Mouse (Mus musculus): ENCODE measurements around the gene Crim1. TPM values are rescaled to one million over a fixed set of nuclear protein-coding genes. Genes with fewer than 3 reads are reported as not detected.

Crim1 gene
- polyA plus RNA-seq, 1 experiment from 2014 or later = 11.9 TPM

DNA sequence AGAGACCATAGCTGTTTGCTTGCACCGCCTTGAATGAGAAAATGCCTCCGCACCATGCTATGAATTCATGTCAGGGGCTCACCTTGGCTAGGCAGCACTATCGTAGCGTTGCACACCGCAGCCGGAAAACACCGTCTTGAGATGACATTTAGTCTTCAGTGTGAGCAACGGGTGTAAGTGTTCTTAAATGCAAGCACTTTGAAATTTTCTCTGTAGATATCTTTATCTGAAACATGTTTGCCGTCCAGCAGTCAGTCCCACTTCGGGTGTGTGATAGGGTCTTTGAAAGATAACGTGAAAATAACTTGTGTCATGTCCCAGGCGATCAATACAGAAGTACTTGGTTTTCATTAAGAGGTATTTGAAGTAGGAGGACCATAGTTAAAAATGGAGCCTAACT, 36.1 kb downstream of the Crim1 start:
- Histone ChIP-seq H3K27ac (ENCODE audit: low read length) (no peak overlapping the region), H3K4me1 (ENCODE audit: control insufficient read depth, insufficient read depth, low read length) (no peaks in the 10 kb centered on the region), H3K9ac (ENCODE audit: low read depth, low read length) (no peak overlapping the region), H3K36me3 (ENCODE audit: control insufficient read depth, insufficient read depth, low read length) (0 out of 2 replicates have a peak, but pooled peaks cover 2% of the 10 kb centered on the region), H3K9me3 (replicated peaks; ENCODE audit: control insufficient read depth, low read length, poor library complexity, severe bottlenecking) (no peaks in the 10 kb centered on the region), H3K27me3 (ENCODE audit: control insufficient read depth, insufficient read depth, low read depth, low read length) (no peaks in the 10 kb centered on the region), H3K4me2 (ENCODE audit: low read length) (no peak overlapping the region), H3K4me3 (ENCODE audit: low read depth, low read length) (no peak overlapping the region)
- WGBS = 88% methylated on average over 12 of the region's 12 CpGs
- no peak for ATAC-seq

DNA sequence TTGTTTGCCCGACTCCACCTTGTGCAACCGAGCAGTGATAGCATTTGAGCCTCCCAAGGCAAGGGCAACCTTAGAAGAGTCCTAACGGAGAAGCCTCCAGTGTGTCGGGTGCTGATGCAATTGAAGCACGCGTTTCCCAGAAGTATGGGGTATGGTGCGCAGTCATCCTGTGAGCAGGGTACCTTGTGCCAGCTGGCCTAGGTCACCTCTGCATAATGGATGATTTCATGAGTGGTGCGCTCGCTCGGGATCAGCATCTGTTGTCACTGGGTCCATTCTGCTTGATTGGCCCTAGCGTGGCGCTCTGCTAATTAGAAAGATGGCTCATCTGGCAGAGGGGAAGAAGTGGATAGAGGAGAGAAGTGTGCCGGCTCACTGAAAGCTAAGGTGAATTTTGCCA, 37.9 kb downstream of the Crim1 start:
- no peak overlapping the region for H3K4me3 ChIP-seq (ENCODE audit: low read depth, low read length)
- no peak overlapping the region for H3K27ac ChIP-seq (ENCODE audit: low read length)
- no peak for ATAC-seq
- no peak overlapping the region for H3K4me2 ChIP-seq (ENCODE audit: low read length)
- 0 out of 2 replicates have a peak, but pooled peaks cover 2% of the 10 kb centered on the region for H3K36me3 ChIP-seq (ENCODE audit: control insufficient read depth, insufficient read depth, low read length)
- no peak overlapping the region for H3K9ac ChIP-seq (ENCODE audit: low read depth, low read length)
- no peaks in the 10 kb centered on the region for H3K4me1 ChIP-seq (ENCODE audit: control insufficient read depth, insufficient read depth, low read length)
- no peaks in the 10 kb centered on the region for H3K9me3 ChIP-seq (replicated peaks; ENCODE audit: control insufficient read depth, low read length, poor library complexity, severe bottlenecking)
- H3K27me3 ChIP-seq (ENCODE audit: control insufficient read depth, insufficient read depth, low read depth, low read length) = no peaks in the 10 kb centered on the region
- 83% methylated on average over 13 of the region's 13 CpGs for whole genome bisulfite sequencing

DNA sequence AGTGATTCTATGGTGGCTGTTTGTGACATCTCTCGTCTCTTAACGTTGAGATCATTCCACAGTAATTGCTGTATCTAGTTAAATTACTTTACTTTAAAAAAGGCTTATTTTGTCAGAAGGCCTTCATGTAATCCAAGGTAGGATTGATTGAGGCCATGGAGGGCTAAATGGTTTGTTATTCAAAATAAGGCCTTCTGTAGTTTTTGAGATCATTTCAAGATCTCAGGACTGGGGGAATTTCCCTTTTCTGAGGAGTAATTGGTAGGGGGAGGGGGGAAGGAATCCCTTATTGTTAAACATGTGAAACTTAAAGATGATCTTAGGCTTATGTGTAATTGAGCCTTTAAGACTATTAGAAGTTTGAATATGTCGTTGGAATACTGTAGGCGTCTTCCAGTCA, 40.1 kb downstream of the Crim1 start:
- 92% methylated on average over 4 of the region's 4 CpGs for WGBS
- Histone ChIP-seq H3K27me3 (ENCODE audit: control insufficient read depth, insufficient read depth, low read depth, low read length) (no peaks in the 10 kb centered on the region), H3K4me2 (ENCODE audit: low read length) (no peak overlapping the region), H3K4me3 (ENCODE audit: low read depth, low read length) (no peak overlapping the region), H3K9me3 (replicated peaks; ENCODE audit: control insufficient read depth, low read length, poor library complexity, severe bottlenecking) (no peaks in the 10 kb centered on the region), H3K9ac (ENCODE audit: low read depth, low read length) (no peak overlapping the region), H3K36me3 (ENCODE audit: control insufficient read depth, insufficient read depth, low read length) (0 out of 2 replicates have a peak, but pooled peaks cover 2% of the 10 kb centered on the region), H3K4me1 (ENCODE audit: control insufficient read depth, insufficient read depth, low read length) (no peaks in the 10 kb centered on the region), H3K27ac (ENCODE audit: low read length) (no peak overlapping the region)
- ATAC-seq = no peak

DNA sequence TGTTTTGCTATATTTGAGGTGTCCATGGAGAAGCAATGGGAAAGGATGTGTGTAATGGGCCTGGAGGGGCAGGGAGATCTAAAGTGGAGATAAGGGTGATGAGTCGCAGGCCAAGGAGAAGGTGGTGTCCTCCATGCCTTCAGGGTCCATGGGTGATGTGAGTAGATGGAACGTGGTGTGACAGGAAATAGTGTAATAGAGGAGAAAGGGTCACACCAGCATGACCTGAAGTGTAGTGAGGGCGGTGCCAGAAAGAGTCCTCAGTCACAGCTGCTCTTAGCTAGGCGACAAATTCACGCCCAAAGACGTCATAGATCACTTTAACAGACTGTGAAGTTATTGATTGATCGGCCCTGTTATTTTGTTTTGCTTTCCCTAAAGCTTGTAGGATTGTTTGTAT, 41.2 kb downstream of the Crim1 start:
- WGBS = 93% methylated on average over 7 of the region's 7 CpGs
- ATAC-seq = no peak
- Histone ChIP-seq H3K4me2 (ENCODE audit: low read length) (no peak overlapping the region), H3K36me3 (ENCODE audit: control insufficient read depth, insufficient read depth, low read length) (0 out of 2 replicates have a peak, but pooled peaks cover 2% of the 10 kb centered on the region), H3K9ac (ENCODE audit: low read depth, low read length) (no peak overlapping the region), H3K4me1 (ENCODE audit: control insufficient read depth, insufficient read depth, low read length) (0 out of 2 replicates have a peak, but pooled peaks cover under 1% of the 10 kb centered on the region), H3K27ac (ENCODE audit: low read length) (no peak overlapping the region), H3K9me3 (replicated peaks; ENCODE audit: control insufficient read depth, low read length, poor library complexity, severe bottlenecking) (no peaks in the 10 kb centered on the region), H3K4me3 (ENCODE audit: low read depth, low read length) (no peak overlapping the region), H3K27me3 (ENCODE audit: control insufficient read depth, insufficient read depth, low read depth, low read length) (no peaks in the 10 kb centered on the region)

DNA sequence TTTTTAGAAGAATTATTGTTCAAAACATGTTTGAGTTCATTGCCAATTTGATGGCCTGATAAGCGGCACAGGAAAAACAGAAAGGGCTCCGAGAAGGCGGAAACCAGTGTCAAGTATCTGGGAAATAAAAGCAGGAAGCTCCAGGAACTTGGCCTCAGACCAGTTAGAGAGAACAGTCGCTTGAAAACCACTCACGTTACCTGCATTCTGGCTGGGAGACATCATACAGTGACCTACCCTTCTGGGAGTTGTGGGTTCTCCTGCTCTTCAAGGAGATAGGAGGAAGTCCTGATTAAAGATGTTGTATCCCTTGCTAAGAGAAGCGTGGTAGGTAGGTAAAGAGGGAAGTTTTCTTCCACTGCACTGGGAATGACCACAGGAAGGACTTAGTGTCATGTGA, 44.7 kb downstream of the Crim1 start:
- Histone ChIP-seq H3K27ac (ENCODE audit: low read length) (no peak overlapping the region), H3K27me3 (ENCODE audit: control insufficient read depth, insufficient read depth, low read depth, low read length) (no peaks in the 10 kb centered on the region), H3K4me3 (ENCODE audit: low read depth, low read length) (no peak overlapping the region), H3K9ac (ENCODE audit: low read depth, low read length) (no peak overlapping the region), H3K4me2 (ENCODE audit: low read length) (no peak overlapping the region), H3K4me1 (ENCODE audit: control insufficient read depth, insufficient read depth, low read length) (peaks cover 8% of the 10 kb centered on the region), H3K36me3 (ENCODE audit: control insufficient read depth, insufficient read depth, low read length) (0 out of 2 replicates have a peak, but pooled peaks cover 2% of the 10 kb centered on the region), H3K9me3 (replicated peaks; ENCODE audit: control insufficient read depth, low read length, poor library complexity, severe bottlenecking) (no peaks in the 10 kb centered on the region)
- no peak for ATAC-seq
- 85% methylated on average over 6 of the region's 6 CpGs for WGBS

DNA sequence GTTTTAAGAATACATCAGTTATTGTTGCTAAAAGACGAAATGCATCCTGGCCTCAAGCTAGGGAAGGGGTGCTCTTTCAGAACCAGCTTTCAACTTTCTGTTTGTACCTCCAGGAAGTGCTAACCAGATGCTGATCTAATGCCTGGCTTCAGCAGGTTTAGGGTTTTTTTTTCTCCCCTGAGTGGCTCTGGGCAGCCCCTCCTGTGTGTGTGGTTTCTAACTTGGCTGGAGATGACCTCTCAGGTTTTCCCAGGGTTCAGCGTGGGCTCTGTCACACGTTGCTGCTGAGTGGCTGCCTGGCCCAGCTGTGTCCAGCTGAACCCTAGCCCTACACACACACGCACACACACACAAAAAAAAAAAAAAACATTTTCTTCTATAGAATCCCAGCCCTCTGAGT, 45.4 kb downstream of the Crim1 start:
- no peaks in the 10 kb centered on the region for H3K36me3 ChIP-seq (ENCODE audit: control insufficient read depth, insufficient read depth, low read length)
- WGBS = 64% methylated on average over 4 of the region's 4 CpGs
- no peak overlapping the region for H3K4me2 ChIP-seq (ENCODE audit: low read length)
- H3K4me3 ChIP-seq (ENCODE audit: low read depth, low read length) = no peak overlapping the region
- ATAC-seq = peak; percentile 41; the same call in 1 of the 2 replicates
- H3K9ac ChIP-seq (ENCODE audit: low read depth, low read length) = no peak overlapping the region
- no peaks in the 10 kb centered on the region for H3K27me3 ChIP-seq (ENCODE audit: control insufficient read depth, insufficient read depth, low read depth, low read length)
- H3K27ac ChIP-seq (ENCODE audit: low read length) = no peak overlapping the region
- peaks cover 8% of the 10 kb centered on the region for H3K4me1 ChIP-seq (ENCODE audit: control insufficient read depth, insufficient read depth, low read length)
- no peaks in the 10 kb centered on the region for H3K9me3 ChIP-seq (replicated peaks; ENCODE audit: control insufficient read depth, low read length, poor library complexity, severe bottlenecking)

DNA sequence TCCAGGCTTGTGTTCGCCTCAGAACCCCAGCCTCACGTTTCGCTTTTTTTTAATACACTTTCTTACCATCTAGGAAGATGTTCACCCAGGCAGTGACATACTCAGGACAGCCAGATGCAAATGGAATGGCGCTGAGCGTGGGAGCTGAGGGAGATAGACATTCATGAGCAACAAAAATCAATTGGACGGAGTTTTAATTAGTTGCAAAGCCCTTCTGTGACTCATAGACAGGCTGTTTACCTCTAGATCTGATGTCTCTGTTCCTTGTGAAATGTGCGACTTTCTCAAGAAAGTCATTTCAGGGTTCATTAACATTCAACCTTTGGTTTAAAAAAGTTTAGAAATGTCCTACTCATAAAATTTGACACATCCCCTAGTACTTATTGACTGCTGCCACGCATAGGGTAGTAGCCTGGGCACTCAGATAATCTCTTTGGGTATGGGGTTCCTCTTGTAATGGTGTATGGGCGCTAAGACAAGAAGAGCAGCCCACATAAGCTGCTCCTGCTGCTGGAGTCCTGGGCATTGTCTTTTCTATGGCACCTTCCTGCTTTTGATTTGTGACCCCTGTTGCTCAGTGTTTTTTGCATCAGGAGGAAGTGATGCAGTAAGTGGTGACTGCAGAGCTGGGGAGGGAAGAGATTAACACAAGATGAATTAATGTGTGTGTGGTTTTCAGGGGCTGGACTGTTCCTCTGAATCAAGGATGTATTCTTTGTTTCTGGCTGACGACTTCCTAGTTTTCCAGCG, 46.8 kb downstream of the Crim1 start:
- Histone ChIP-seq H3K27ac (ENCODE audit: low read length) (no peak overlapping the region), H3K4me3 (ENCODE audit: low read depth, low read length) (no peak overlapping the region), H3K4me2 (ENCODE audit: low read length) (0 out of 2 replicates have a peak overlapping the region, but pooled peaks have one; percentile 9), H3K4me1 (ENCODE audit: control insufficient read depth, insufficient read depth, low read length) (peaks cover 8% of the 10 kb centered on the region), H3K9me3 (replicated peaks; ENCODE audit: control insufficient read depth, low read length, poor library complexity, severe bottlenecking) (no peaks in the 10 kb centered on the region), H3K9ac (ENCODE audit: low read depth, low read length) (no peak overlapping the region), H3K36me3 (ENCODE audit: control insufficient read depth, insufficient read depth, low read length) (no peaks in the 10 kb centered on the region), H3K27me3 (ENCODE audit: control insufficient read depth, insufficient read depth, low read depth, low read length) (no peaks in the 10 kb centered on the region)
- no peak for ATAC-seq
- 32% methylated on average over 11 of the region's 11 CpGs for WGBS

DNA sequence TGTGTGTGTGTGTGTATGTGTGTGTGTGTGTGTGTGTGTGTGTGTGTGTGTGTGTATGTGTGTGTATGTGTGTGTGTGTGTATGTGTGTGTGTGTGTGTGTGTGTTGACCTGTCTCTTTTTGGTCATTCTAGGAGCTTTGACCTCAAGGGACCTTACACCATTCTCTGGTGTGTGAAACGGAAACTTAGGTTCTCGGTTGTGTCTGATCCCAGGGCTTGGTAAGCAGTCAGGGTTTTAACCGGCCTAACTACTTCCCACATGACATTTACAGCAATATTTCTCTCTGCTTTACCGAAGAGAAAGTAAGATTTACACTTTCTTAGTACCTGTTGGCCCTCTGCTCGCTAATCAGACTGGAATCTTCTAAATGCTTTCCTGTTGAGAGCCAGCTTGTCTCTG, 48.1 kb downstream of the Crim1 start:
- H3K9ac ChIP-seq (ENCODE audit: low read depth, low read length) = no peak overlapping the region
- ATAC-seq = no peak

DNA sequence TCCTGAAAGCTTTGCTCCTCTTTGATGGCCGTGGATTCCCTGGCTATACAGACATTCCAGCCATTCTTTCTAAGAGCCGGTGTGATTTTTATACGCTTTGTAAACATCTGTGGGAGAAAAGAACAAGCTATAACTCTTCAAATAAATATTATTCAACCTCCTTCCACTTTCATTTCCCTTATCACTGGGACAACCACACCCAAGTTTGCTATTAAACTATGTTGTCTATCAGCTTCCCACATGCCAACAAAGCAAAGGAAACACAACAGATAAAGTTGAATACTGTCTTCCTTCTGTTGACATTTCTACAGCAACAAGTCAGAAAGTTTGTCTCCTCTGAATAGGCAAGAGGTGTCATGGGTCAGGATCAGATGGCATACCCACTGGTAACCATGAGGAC, 48.9 kb downstream of the Crim1 start:
- Histone ChIP-seq H3K9ac (ENCODE audit: low read depth, low read length) (no peak overlapping the region), H3K9me3 (replicated peaks; ENCODE audit: control insufficient read depth, low read length, poor library complexity, severe bottlenecking) (no peaks in the 10 kb centered on the region), H3K27ac (ENCODE audit: low read length) (no peak overlapping the region), H3K36me3 (ENCODE audit: control insufficient read depth, insufficient read depth, low read length) (no peaks in the 10 kb centered on the region), H3K4me1 (ENCODE audit: control insufficient read depth, insufficient read depth, low read length) (peaks cover 8% of the 10 kb centered on the region), H3K4me2 (ENCODE audit: low read length) (no peak overlapping the region), H3K4me3 (ENCODE audit: low read depth, low read length) (no peak overlapping the region), H3K27me3 (ENCODE audit: control insufficient read depth, insufficient read depth, low read depth, low read length) (no peaks in the 10 kb centered on the region)
- WGBS = 70% methylated on average over 3 of the region's 3 CpGs
- ATAC-seq = no peak

More for the DNA sequence above, 48.1 kb downstream of the Crim1 start:
- Histone ChIP-seq H3K27ac (ENCODE audit: low read length) (no peak overlapping the region), H3K4me3 (ENCODE audit: low read depth, low read length) (no peak overlapping the region), H3K4me1 (ENCODE audit: control insufficient read depth, insufficient read depth, low read length) (peaks cover 8% of the 10 kb centered on the region), H3K4me2 (ENCODE audit: low read length) (no peak overlapping the region), H3K27me3 (ENCODE audit: control insufficient read depth, insufficient read depth, low read depth, low read length) (no peaks in the 10 kb centered on the region), H3K9me3 (replicated peaks; ENCODE audit: control insufficient read depth, low read length, poor library complexity, severe bottlenecking) (no peaks in the 10 kb centered on the region), H3K36me3 (ENCODE audit: control insufficient read depth, insufficient read depth, low read length) (no peaks in the 10 kb centered on the region)
- 82% methylated on average over 5 of the region's 5 CpGs for WGBS
